Mouse (Mus musculus) thymus, adult 2 months (tissue): ENCODE data around the gene Tmem268. TPM values are rescaled to one million over a fixed set of nuclear protein-coding genes. Genes with fewer than 3 reads are reported as not detected.

Experiments
- DNase-seq: peaks from one replicate; pipeline ENCODE4 v3.0.0; 2021
- H3K27ac ChIP-seq: fragments of 200-500 bp; 2 replicates; pipeline ENCODE4 v1.5.1; 2012; ENCODE audit warnings: low read length, control low read depth; ENCODE audit not compliant: control insufficient read depth, insufficient read depth
- H3K27me3 ChIP-seq: fragments of 200-500 bp; 2 replicates; pipeline ENCODE4 v1.6.1; 2012; ENCODE audit warnings: mild to moderate bottlenecking, low read length, moderate library complexity, mixed read lengths; ENCODE audit not compliant: control insufficient read depth, insufficient read depth
- H3K36me3 ChIP-seq: fragments of 200-500 bp; 2 replicates; pipeline ENCODE4 v1.6.1; 2012; ENCODE audit warnings: mild to moderate bottlenecking, low read length, moderate library complexity; ENCODE audit not compliant: control insufficient read depth, insufficient read depth
- H3K4me1 ChIP-seq: fragments of 200-500 bp; replicated peaks from 2 replicates; pipeline ENCODE4 v1.6.1; 2012; ENCODE audit warnings: low read length; ENCODE audit not compliant: control insufficient read depth, insufficient read depth
- H3K4me3 ChIP-seq: fragments of 200-500 bp; 2 replicates; pipeline ENCODE4 v1.5.1; 2012; ENCODE audit warnings: mild to moderate bottlenecking, low read length, control low read depth, moderate library complexity; ENCODE audit not compliant: control insufficient read depth, insufficient read depth
- CTCF ChIP-seq: fragments of 200-500 bp; IDR thresholded peaks from 2 replicates; pipeline ENCODE4 v1.5.1; 2012; ENCODE audit warnings: mild to moderate bottlenecking, control low read depth, low read length, moderate library complexity, borderline replicate concordance; ENCODE audit not compliant: control insufficient read depth, poor library complexity, insufficient read depth; ENCODE audit errors: extremely low read depth
- POLR2A ChIP-seq: fragments of 200-500 bp; IDR thresholded peaks from 2 replicates; pipeline ENCODE4 v1.6.1; 2012; ENCODE audit warnings: mild to moderate bottlenecking, low read length, control low read depth, moderate library complexity; ENCODE audit not compliant: control insufficient read depth, poor library complexity, insufficient read depth; ENCODE audit errors: extremely low read depth
- whole genome bisulfite sequencing: fragments of 180-500 bp; shearing (Covaris S2); methylation state at CpG from one replicate; pipeline ENCODE4 v1.1.7; 2018; 5-methylcytosine and 5-hydroxymethylcytosine counted together
- polyA plus RNA-seq: library from polyadenylated mRNA; depleted of rRNA; stranded (reverse); fragments of >200 nt; gene quantifications from 2 replicates; pipeline ENCODE4 v1.2.3, GENCODE M21; 2012

The Tmem268 gene
- polyA plus RNA-seq, 1 experiment = 15.7 TPM

DNA sequence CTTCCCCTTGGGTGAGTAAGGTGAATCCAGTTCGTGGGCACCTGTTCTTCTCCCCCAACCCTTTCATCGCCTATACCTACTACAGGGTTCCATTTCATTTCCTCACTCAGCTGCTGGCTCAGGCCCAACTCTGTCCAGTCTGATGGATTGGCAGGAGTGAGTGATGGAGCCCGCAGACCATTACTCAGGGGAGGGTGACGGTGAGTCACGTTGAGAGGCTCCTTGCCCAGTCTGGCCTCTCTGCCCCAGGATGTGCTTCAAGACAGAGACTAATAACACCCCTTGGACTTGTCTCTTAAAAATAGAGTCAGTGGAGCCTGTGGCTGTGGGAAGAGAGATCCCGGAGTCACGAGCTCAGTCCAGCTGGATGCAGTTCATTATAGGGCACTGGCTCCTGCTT, 28.2 kb upstream of the Tmem268 start:
- H3K4me1 ChIP-seq = no peaks in the 10 kb centered on the region
- no peak for DNase-seq
- TF ChIP-seq POLR2A = no peak
- no peak for TF ChIP-seq CTCF
- no peak overlapping the region for H3K4me3 ChIP-seq
- no peak overlapping the region for H3K27ac ChIP-seq
- no peaks in the 10 kb centered on the region for H3K36me3 ChIP-seq
- no peaks in the 10 kb centered on the region for H3K27me3 ChIP-seq
- 91% methylated on average over 7 of the region's 7 CpGs for WGBS

DNA sequence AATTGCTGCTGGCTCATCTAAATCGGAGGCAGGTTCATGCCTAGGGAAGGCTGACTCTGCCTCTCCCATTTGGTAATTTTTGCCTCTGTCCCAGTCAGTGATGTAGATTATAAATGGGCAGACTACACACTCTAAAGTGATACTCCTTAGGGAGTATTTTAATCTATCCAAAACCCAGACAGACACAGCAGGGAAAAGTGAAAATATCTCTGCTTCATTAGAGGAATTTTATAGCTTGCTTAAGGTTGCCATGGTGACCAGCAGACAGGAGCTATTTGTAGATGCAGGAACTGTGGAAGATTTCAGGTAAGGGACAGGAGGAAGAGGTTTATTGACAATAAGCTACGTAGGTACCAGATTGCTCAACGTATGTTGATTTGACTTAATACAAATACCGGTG, 21.0 kb upstream of the Tmem268 start:
- WGBS = 95% methylated on average over 4 of the region's 4 CpGs
- H3K36me3 ChIP-seq = no peaks in the 10 kb centered on the region
- TF ChIP-seq CTCF (no peak), POLR2A (no peak)
- no peaks in the 10 kb centered on the region for H3K4me1 ChIP-seq
- no peak overlapping the region for H3K27ac ChIP-seq
- DNase-seq = no peak
- no peak overlapping the region for H3K4me3 ChIP-seq
- H3K27me3 ChIP-seq = no peaks in the 10 kb centered on the region

DNA sequence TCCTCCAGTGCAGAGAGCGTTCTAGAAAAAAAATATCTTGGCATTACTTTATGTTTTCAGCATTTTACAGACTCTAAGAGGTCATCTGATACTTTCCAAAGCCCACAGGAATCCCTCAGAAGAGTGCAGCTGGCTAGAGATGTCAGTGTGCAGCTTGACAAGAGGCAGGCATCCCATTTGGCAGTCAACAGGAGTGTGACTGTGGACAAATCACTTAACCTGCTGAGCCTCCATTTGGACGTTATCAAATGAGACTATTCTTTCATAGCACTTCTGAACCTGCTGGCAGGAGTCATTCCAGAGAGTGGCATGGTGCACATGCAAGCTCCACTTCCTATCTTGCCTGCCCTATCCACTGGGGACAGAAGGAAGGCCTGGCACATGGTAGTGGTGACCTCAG, 16.4 kb upstream of the Tmem268 start:
- Histone ChIP-seq H3K4me1 (peaks cover 15% of the 10 kb centered on the region), H3K36me3 (no peaks in the 10 kb centered on the region), H3K27me3 (no peaks in the 10 kb centered on the region), H3K27ac (no peak overlapping the region), H3K4me3 (no peak overlapping the region)
- DNase-seq = no peak
- 95% methylated on average over 2 of the region's 2 CpGs for WGBS
- no peak for TF ChIP-seq POLR2A
- TF ChIP-seq CTCF = no peak

DNA sequence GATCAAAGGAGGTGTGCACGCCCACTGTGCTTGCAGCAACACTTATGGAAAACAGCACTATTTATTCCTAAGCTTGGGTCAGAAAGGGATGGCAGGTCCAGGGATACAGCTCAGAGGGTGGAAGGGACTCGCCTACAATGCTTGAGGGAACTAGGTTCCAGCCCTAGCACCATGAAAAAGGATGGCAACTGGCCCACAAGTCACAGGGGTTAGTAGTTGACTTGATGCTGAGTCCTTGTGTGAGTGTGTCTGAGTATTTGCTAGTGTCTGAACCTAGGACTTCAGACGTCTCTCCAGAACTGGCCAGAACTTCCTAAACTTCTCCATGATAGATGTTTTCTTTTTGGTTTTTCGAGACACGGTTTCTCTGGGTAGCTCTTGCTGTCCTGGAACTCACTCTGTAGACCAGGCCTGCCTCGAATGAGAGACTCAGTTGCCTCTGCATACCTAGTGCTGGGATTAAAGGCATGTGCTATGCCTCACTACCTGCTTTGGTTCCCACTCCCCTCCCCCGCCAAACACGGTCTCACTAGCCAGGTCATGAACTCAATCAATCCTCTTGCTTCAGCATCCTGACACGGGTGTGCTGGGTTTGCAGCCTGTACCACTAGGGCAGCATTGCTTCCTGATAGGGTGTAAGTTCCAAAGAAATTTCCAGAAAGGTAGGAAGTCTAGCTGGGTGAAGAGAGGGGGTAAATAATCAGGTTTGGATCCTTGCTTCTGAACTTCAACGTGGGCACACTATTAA, 14.7 kb upstream of the Tmem268 start:
- H3K4me3 ChIP-seq = no peak overlapping the region
- 63% methylated on average over 10 of the region's 10 CpGs for WGBS
- DNase-seq = peak; percentile 49

DNA sequence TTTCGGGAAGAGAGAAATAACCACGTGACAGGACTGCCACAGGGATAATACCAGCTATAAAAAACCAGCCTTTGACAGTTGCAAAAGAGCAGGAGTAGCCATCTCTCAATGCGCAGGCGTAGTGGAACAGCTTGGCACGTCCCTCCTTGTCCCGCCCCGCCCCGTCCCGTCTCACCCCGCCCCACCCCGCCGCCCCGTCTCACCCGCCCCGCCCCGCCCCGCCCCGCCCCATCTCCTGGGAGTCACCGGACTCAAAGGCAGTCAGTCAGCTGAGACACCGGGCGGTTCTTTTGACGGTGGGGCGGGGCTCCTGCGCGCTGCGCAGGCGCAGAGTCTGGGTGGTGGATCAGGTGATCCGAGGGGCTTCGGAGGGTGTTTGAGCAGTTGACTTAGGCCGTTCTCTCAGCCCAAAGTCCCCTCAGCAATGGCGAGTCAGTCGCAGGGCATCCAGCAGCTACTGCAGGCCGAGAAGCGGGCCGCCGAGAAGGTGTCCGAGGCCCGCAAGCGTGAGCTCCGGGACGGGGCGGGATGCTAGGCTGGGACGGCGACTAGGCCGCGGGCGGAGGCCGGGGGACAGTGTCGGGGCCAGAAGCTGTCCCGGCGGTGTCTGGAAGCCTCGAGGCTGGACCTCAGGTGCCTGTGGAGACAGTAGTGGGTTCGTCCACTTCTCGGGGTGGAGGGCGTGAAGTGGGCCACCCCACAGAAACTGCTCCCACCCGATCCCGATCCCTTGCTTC, 13.9 kb upstream of the Tmem268 start, which contains the start of gene Atp6v1g1:
Gene Atp6v1g1 (plus strand): TSS at position 279 of the 737 bp plus-strand sequence.
- peaks cover 10% of the 10 kb centered on the region for H3K36me3 ChIP-seq
- WGBS = 1% methylated on average over 42 of the region's 57 CpGs
- peak; percentile 95 for DNase-seq
- no peaks in the 10 kb centered on the region for H3K27me3 ChIP-seq
- no peak for TF ChIP-seq CTCF
- 0 out of 2 replicates have a peak, but pooled peaks have one; percentile 35 for TF ChIP-seq POLR2A
- peak within 1 kb of the TSS; percentile 32 for H3K27ac ChIP-seq
- peak within 1 kb of the TSS; percentile 77 for H3K4me3 ChIP-seq
- peaks cover 15% of the 10 kb centered on the region for H3K4me1 ChIP-seq

More for the DNA sequence above, 14.7 kb upstream of the Tmem268 start:
- Histone ChIP-seq H3K27ac (peak overlapping the region; percentile 18; the same call in 1 of the 2 replicates), H3K27me3 (no peaks in the 10 kb centered on the region), H3K36me3 (peaks cover 3% of the 10 kb centered on the region), H3K4me1 (peaks cover 15% of the 10 kb centered on the region)
- TF ChIP-seq POLR2A = no peak
- TF ChIP-seq CTCF = no peak

DNA sequence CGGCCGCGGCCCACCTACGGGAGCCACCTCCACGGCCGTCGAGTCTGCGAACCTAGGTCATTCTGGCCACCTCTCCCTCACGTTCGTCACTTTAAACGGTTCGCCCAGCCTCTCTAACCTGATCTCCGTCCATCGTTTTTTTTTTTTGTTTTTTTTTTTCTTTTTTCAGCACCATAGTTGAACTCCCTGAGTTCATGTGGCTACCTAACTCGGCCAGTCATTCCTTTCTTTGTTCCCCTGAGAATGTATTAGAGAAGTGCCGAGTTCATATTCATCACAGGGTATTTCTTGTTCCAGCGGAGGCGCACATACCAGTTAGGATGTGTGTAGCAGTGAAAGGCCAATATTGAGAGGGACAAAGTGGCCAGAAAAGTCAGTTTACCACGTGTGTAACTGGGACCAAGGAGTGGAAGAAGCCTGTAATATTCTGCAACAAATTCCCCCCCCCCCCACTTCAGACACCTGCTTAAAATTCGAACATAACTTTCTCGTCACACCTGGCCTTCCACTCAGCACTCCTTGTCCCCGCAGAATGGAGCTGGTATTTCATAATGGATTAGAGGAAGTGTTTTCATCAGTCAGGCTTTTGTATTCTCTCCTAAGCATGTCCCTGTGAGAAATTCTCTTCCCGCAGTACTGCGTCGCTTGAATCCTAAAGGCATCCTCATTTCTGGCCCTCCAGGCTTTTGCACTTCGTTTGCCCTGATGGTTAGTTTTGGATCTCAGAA, 13.2 kb upstream of the Tmem268 start:
- no peak for DNase-seq
- WGBS = 21% methylated on average over 26 of the region's 26 CpGs
- peaks cover 15% of the 10 kb centered on the region for H3K4me1 ChIP-seq
- TF ChIP-seq CTCF (no peak), POLR2A (no peak)
- H3K4me3 ChIP-seq = peak overlapping the region; percentile 77
- H3K27ac ChIP-seq = no peak overlapping the region
- peaks cover 13% of the 10 kb centered on the region for H3K36me3 ChIP-seq
- no peaks in the 10 kb centered on the region for H3K27me3 ChIP-seq
